Mouse (Mus musculus): Measurements from ENCODE around the gene Hist1h2bk. TPM values are rescaled to one million over a fixed set of nuclear protein-coding genes. Genes with fewer than 3 reads are reported as not detected.

Gene Hist1h2bk
- polyA plus RNA-seq, 1 experiment from 2014 or later = 7.4 TPM

Small RNAs within 50 kb of the gene (microRNA-seq; reads per million reads assigned to microRNA genes)
- gene Gm26300 = not detected
- gene Gm44390 = not detected
- not detected for gene Gm44486

Other genes starting within 250 kb of the Hist1h2bk start
- gene Hist1h2an, start 248.7 kb upstream of the Hist1h2bk start, polyA plus RNA-seq (2015; fragmentation: Nextera tagmentation; extraction: Ambion mirVana) = 10.7 and 22.4 TPM in 2 replicates
- gene Hist1h2bp, start 248.4 kb upstream of the Hist1h2bk start, polyA plus RNA-seq (2015; fragmentation: Nextera tagmentation; extraction: Ambion mirVana) = 2.1 and 3.1 TPM in 2 replicates
- gene Hist1h2bq, start 225.7 kb upstream of the Hist1h2bk start, polyA plus RNA-seq (2015; fragmentation: Nextera tagmentation; extraction: Ambion mirVana) = 23.1 and 31.1 TPM in 2 replicates
- 1.7 TPM in 1 of 2 replicates, not detected in the other for gene Hist1h2ao, start 225.4 kb upstream of the Hist1h2bk start, polyA plus RNA-seq (2015; fragmentation: Nextera tagmentation; extraction: Ambion mirVana)
- gene Hist1h4m, start 224.1 kb upstream of the Hist1h2bk start, polyA plus RNA-seq (2015; fragmentation: Nextera tagmentation; extraction: Ambion mirVana) = not detected in 2 replicates
- 19.5 and 22.5 TPM in 2 replicates for gene Hist1h4n, start 203.7 kb upstream of the Hist1h2bk start, polyA plus RNA-seq (2015; fragmentation: Nextera tagmentation; extraction: Ambion mirVana)
- gene Hist1h2ap, start 202.4 kb upstream of the Hist1h2bk start, polyA plus RNA-seq (2015; fragmentation: Nextera tagmentation; extraction: Ambion mirVana) = 3,976 and 4,351 TPM in 2 replicates
- 26.7 and 30.8 TPM in 2 replicates for gene Hist1h2br, start 202.1 kb upstream of the Hist1h2bk start, polyA plus RNA-seq (2015; fragmentation: Nextera tagmentation; extraction: Ambion mirVana)
- 11.6 and 13.3 TPM in 2 replicates for gene Zfp184, start 90.8 kb upstream of the Hist1h2bk start, polyA plus RNA-seq (2015; fragmentation: Nextera tagmentation; extraction: Ambion mirVana)
- gene Pom121l2, start 54.7 kb upstream of the Hist1h2bk start, polyA plus RNA-seq (2015; fragmentation: Nextera tagmentation; extraction: Ambion mirVana) = 0.09 and 0.32 TPM in 2 replicates
- gene Prss16, start 26.1 kb upstream of the Hist1h2bk start, polyA plus RNA-seq (2015; fragmentation: Nextera tagmentation; extraction: Ambion mirVana) = 11.2 and 36.4 TPM in 2 replicates
- gene Hist1h2ah, start 302 bp upstream of the Hist1h2bk start, polyA plus RNA-seq (2015; fragmentation: Nextera tagmentation; extraction: Ambion mirVana) = 8.1 and 8.2 TPM in 2 replicates
- gene Hist1h4i, start 5.5 kb downstream of the Hist1h2bk start, polyA plus RNA-seq (2015; fragmentation: Nextera tagmentation; extraction: Ambion mirVana) = 27.2 and 29.1 TPM in 2 replicates
- gene Hist1h2ag, start 7.1 kb downstream of the Hist1h2bk start, polyA plus RNA-seq (2015; fragmentation: Nextera tagmentation; extraction: Ambion mirVana) = 52.7 and 55.6 TPM in 2 replicates
- 15.7 and 16.0 TPM in 2 replicates for gene Hist1h2bj, start 7.3 kb downstream of the Hist1h2bk start, polyA plus RNA-seq (2015; fragmentation: Nextera tagmentation; extraction: Ambion mirVana)
- not detected in 2 replicates for gene Vmn1r188, start 48.6 kb downstream of the Hist1h2bk start, polyA plus RNA-seq (2015; fragmentation: Nextera tagmentation; extraction: Ambion mirVana)
- gene Vmn1r189, start 70.0 kb downstream of the Hist1h2bk start, polyA plus RNA-seq (2015; fragmentation: Nextera tagmentation; extraction: Ambion mirVana) = not detected in 2 replicates
- not detected in 2 replicates for gene Vmn1r191, start 148.1 kb downstream of the Hist1h2bk start, polyA plus RNA-seq (2015; fragmentation: Nextera tagmentation; extraction: Ambion mirVana)
- gene Vmn1r192, start 155.3 kb downstream of the Hist1h2bk start, polyA plus RNA-seq (2015; fragmentation: Nextera tagmentation; extraction: Ambion mirVana) = not detected in 2 replicates
- not detected in 2 replicates for gene Vmn1r193, start 187.3 kb downstream of the Hist1h2bk start, polyA plus RNA-seq (2015; fragmentation: Nextera tagmentation; extraction: Ambion mirVana)
- not detected in 2 replicates for gene Vmn1r194, start 208.3 kb downstream of the Hist1h2bk start, polyA plus RNA-seq (2015; fragmentation: Nextera tagmentation; extraction: Ambion mirVana)
- not detected in 2 replicates for gene Vmn1r195, start 234.7 kb downstream of the Hist1h2bk start, polyA plus RNA-seq (2015; fragmentation: Nextera tagmentation; extraction: Ambion mirVana)